ENCODE assay signal across 8 mouse cellular contexts in the genomic region with DNA sequence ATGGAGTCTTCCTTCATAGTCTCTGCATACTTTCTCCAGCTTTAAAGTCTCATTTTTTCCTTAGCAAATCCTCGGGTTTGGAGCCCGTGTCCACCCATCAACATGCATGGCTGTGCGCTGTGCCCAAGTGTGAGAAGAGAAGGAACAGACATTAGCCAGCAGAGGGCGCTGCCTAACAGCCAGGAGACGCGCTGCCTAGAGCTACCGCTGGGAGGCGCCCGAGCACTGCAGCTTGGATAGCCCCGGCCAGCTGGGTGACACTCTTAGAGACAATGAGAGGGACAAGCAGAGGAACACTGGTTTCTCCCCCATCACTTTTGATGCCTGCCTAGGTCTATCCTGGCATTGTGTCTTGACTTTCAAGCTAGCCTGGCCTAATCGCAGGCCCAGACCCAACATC. TPM values are rescaled to one million over a fixed set of nuclear protein-coding genes. Genes with fewer than 3 reads are reported as not detected.
DNase-seq lines count a peak whose midpoint lies in the region; ATAC-seq lines count a peak whose summit lies in the region.

No protein-coding gene starts in this region.

- DNase-seq in Muller cell, postnatal 12 days (ENCODE audit: inconsistent ontology term) = peak; percentile 84
- DNase-seq in cerebellum, postnatal 10 days = peak; percentile 94 to 97
- DNase-seq in frontal cortex, postnatal 25 days (ENCODE audit: low spot score in 2 of 2) = peak; percentile 92
- DNase-seq in hindbrain, embryonic 14.5 days (ENCODE audit: low spot score) = peak; percentile 93
- DNase-seq in layer of hippocampus, postnatal 25 days (ENCODE audit: extremely low spot score in 1 of 2, low spot score in 1 of 2) = peak; percentile 97 to 98
- peak; percentile 94 for DNase-seq in lung, postnatal 14 days
- peak; percentile 71 for DNase-seq in retina, adult 2 months (ENCODE audit: low read depth, low spot score)
- DNase-seq in thymus, postnatal 25 days = peak; percentile 92

- H3K9me3 ChIP-seq in hindbrain, embryonic 14.5 days (ENCODE audit: control insufficient read depth, low read length) = no peaks in the 10 kb centered on the region

- H3K4me3 ChIP-seq in hindbrain, embryonic 14.5 days (replicated peaks; ENCODE audit: low read length) = no peak overlapping the region

- WGBS in hindbrain, embryonic 14.5 days = 7% methylated on average over 11 of the region's 11 CpGs

- no peaks in the 10 kb centered on the region for H3K36me3 ChIP-seq in hindbrain, embryonic 14.5 days (replicated peaks; ENCODE audit: control insufficient read depth, insufficient read depth)

- H3K4me2 ChIP-seq in hindbrain, embryonic 14.5 days (replicated peaks) = peak overlapping the region; percentile 19; the same call in 1 of the 2 replicates

- peak overlapping the region; percentile 31; the same call in 1 of the 2 replicates for H3K9ac ChIP-seq in hindbrain, embryonic 14.5 days

- H3K27ac ChIP-seq in hindbrain, embryonic 14.5 days = peak overlapping the region; percentile 49; the same call in 1 of the 2 replicates

- ATAC-seq in hindbrain, embryonic 14.5 days (ENCODE audit: low FRiP score) = peak; percentile 82

- H3K4me1 ChIP-seq in hindbrain, embryonic 14.5 days (replicated peaks; ENCODE audit: control insufficient read depth, insufficient read depth, low read length) = no peaks in the 10 kb centered on the region

- H3K27me3 ChIP-seq in hindbrain, embryonic 14.5 days (ENCODE audit: control insufficient read depth, insufficient read depth, low read length) = no peaks in the 10 kb centered on the region

RNA-seq across cellular contexts. Expression of a gene that starts 46.0 kb away (rescaled TPM):
- 30.5 and 37.5 TPM in 2 replicates for polyA plus RNA-seq in hindbrain, embryonic 14.5 days (2014; fragmentation: Nextera tagmentation; extraction: Ambion mirVana)
- total RNA-seq in layer of hippocampus, postnatal 25 days (2021) = 10 to 100 TPM; 12.4 to 12.5 TPM
